Mouse (Mus musculus): ENCODE results near the gene Polr2l.

Polr2l gene

GRCm38 (mm10) chr7:141467230-141468030 is 7.5 kb downstream of the Polr2l start, which contains the start of gene Cd151:
TSS of gene Cd151 (plus strand) at chr7:141467392.
- DNase-seq (ENCODE audit: extremely low spot score), result peak; percentile 88

- DNase-seq (ENCODE audit: extremely low spot score), result no peak
Observed at GRCm38 (mm10) chr7:141466607-141467148, 8.3 kb downstream of the Polr2l start.

GRCm38 (mm10) chr7:141466045-141466394 is 8.9 kb downstream of the Polr2l start:
- DNase-seq (ENCODE audit: extremely low spot score), result no peak

GRCm38 (mm10) chr7:141465388-141466044 is 9.4 kb downstream of the Polr2l start:
- DNase-seq (ENCODE audit: extremely low spot score), result no peak

- no peak for DNase-seq (ENCODE audit: extremely low spot score)
Observed at GRCm38 (mm10) chr7:141464603-141465201, 10.2 kb downstream of the Polr2l start.

GRCm38 (mm10) chr7:141463824-141464602 is 10.9 kb downstream of the Polr2l start:
- no peak for DNase-seq (ENCODE audit: extremely low spot score)

- DNase-seq (ENCODE audit: extremely low spot score), result no peak
Observed at GRCm38 (mm10) chr7:141462333-141462821, 12.6 kb downstream of the Polr2l start.

GRCm38 (mm10) chr7:141461521-141462332 is 13.2 kb downstream of the Polr2l start:
- DNase-seq (ENCODE audit: extremely low spot score), result no peak

GRCm38 (mm10) chr7:141460391-141461113 is 14.4 kb downstream of the Polr2l start, which contains the start of gene Cracr2b:
TSS of gene Cracr2b (plus strand) at chr7:141461094.
- DNase-seq (ENCODE audit: extremely low spot score), result no peak

GRCm38 (mm10) chr7:141460001-141460390 is 14.9 kb downstream of the Polr2l start:
- DNase-seq (ENCODE audit: extremely low spot score), result no peak

GRCm38 (mm10) chr7:141459301-141459711 is 15.6 kb downstream of the Polr2l start:
- no peak for DNase-seq (ENCODE audit: extremely low spot score)

- DNase-seq (ENCODE audit: extremely low spot score), result no peak
Observed at GRCm38 (mm10) chr7:141458661-141459060, 16.3 kb downstream of the Polr2l start.

GRCm38 (mm10) chr7:141457986-141458660 is 16.8 kb downstream of the Polr2l start:
- no peak for DNase-seq (ENCODE audit: extremely low spot score)

GRCm38 (mm10) chr7:141457236-141457635 is 17.7 kb downstream of the Polr2l start:
- no peak for DNase-seq (ENCODE audit: extremely low spot score)

GRCm38 (mm10) chr7:141456739-141457138 is 18.2 kb downstream of the Polr2l start:
- DNase-seq (ENCODE audit: extremely low spot score), result no peak

GRCm38 (mm10) chr7:141455610-141456314 is 19.2 kb downstream of the Polr2l start:
- no peak for DNase-seq (ENCODE audit: extremely low spot score)

- peak; percentile 92 for DNase-seq (ENCODE audit: extremely low spot score)
Observed at GRCm38 (mm10) chr7:141454967-141455551, 19.9 kb downstream of the Polr2l start, which contains the start of gene Pnpla2. TSS of gene Pnpla2 (plus strand) at chr7:141455198.

GRCm38 (mm10) chr7:141453636-141454035 is 21.3 kb downstream of the Polr2l start:
- DNase-seq (ENCODE audit: extremely low spot score), result no peak
